Mouse (Mus musculus): ENCODE measurements around the gene A430033K04Rik. TPM values are rescaled to one million over a fixed set of nuclear protein-coding genes. Genes with fewer than 3 reads are reported as not detected.

Gene A430033K04Rik
- 2.7 and 3.9 TPM in 2 replicates for polyA plus RNA-seq (2012; rRNA removed)

DNA sequence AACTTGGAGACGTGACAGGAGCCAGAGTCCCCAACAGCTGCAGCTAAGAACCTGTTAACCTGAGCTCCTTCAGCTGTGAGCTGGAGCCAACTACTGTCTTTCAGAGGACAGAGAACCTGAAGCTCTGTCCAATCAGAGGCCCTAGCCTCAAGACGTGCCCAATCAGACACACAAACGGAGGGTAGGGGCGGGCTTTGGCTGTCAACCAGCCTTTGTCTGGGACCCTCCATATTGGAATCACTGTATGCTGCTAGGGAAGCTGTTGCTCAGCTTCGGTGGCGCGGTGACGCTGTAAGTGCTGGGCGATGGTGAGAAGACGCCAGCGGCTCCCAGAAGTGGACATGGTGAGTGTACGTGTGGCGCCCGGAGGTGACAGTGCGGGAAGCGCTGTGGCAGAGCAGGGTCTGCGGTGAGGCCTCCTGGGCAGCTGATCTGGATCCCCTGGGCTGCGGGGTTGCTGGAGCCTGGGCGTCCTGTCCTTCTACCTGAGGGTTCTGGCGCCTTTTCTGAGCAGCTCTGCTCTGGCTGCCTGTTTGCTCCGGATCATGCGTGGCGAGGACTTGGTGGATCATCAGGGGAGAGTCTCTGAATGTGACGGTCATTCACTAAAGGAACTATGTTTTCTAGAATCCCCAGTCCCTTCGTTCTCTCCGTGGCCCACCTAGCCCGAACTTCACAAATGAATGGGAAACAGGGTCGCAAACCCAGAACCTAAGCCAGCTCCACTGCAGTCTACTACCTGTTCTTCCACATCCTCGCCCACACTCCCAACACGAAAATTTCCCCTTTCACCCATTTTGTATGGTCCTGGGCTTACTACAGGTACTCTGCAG, at the start of gene A430033K04Rik:
TSS of gene A430033K04Rik (plus strand) at position 215 of the 833 bp plus-strand sequence.

DNA sequence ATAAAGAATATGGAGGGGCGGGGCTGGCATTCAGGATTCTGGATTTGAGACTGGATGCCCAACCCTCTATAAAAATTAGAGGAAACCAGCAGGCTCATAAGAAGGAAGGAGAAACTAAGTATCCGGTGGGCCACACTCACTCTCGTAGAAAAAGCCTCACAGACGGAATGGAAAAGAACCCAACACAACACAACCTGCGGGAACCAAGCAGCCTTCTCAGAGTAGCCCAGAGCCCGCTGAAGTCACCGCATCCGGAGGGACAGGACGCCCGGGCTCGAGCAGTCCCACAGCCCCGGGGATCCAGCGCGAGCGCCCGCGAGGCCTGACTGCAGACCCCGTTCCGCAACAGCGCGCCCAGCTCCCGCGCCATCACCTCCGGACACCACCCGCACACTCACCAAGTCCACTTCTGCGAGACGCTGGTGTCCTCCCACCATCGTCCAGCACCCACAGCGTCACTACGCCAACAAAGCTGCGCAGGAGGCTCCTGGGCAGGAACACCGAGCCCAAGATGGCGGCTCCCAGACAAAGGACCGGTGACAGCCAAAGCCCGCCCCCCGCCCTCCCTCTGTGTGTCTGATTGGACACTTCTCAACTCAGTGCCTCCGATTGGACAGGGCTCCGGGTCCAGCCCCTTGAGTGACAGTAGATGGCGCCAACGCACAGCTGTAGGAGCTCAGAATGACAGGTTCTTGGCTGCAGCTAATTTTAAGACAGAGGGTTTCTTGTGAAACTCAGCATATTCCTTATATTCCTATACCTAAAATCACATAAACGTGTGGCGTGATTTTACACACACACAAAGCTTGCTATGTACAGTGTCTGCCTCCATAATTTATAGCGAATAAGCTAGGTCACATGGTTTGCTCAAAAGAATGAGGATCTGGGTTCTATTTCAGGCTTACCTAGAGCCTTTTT, 3.2 kb upstream of the A430033K04Rik start, which contains the start of gene Zfp68:
TSS of gene Zfp68 (minus strand) at position 551 of the 918 bp plus-strand sequence.

Other genes starting within 250 kb of the A430033K04Rik start
- 5.4 and 7.7 TPM in 2 replicates for gene Zfp157, start 181.4 kb upstream of the A430033K04Rik start, polyA plus RNA-seq (2012; rRNA removed)
- gene 1700123K08Rik, start 58.1 kb upstream of the A430033K04Rik start, polyA plus RNA-seq (2012; rRNA removed), result not detected in 2 replicates
- gene Zfp68, start 3.1 kb upstream of the A430033K04Rik start, polyA plus RNA-seq (2012; rRNA removed), result 6.1 and 7.4 TPM in 2 replicates
- gene Fam20c, start 131.7 kb downstream of the A430033K04Rik start, polyA plus RNA-seq (2012; rRNA removed), result 100 and 113 TPM in 2 replicates
- 5.8 and 9.8 TPM in 2 replicates for gene Gm5294, start 197.2 kb downstream of the A430033K04Rik start, polyA plus RNA-seq (2012; rRNA removed)